Mouse (Mus musculus): Measurements from ENCODE around the gene Ric1.

GRCm38 (mm10) chr19:29496001-29496597 is 26.0 kb upstream of the Ric1 start:
- TF ChIP-seq CTCF (IDR thresholded peaks at IDR 0.05; ENCODE audit: low read depth, low read length): no peak
- no peak for TF ChIP-seq GATA1 (IDR thresholded peaks at IDR 0.05; ENCODE audit: borderline replicate concordance, low read length)
